Mouse (Mus musculus) midbrain, embryonic 16.5 days (tissue): ENCODE data around the gene Gng5. TPM values are rescaled to one million over a fixed set of nuclear protein-coding genes. Genes with fewer than 3 reads are reported as not detected.

Experiments used
- polyA plus RNA-seq: library from polyadenylated mRNA; unstranded; fragments of >200 nt; fragmentation: Nextera tagmentation; extraction: Ambion mirVana; gene quantifications from 2 replicates; pipeline ENCODE4 v1.2.1, GENCODE M21; 2015

The Gng5 gene
- polyA plus RNA-seq, 1 experiment from 2014 or later: 256 TPM

Other genes with a start within 250 kb of the Gng5 start
- 18.0 and 18.2 TPM in 2 replicates for gene Ssx2ip, start 95.2 kb upstream of the Gng5 start, polyA plus RNA-seq
- 4.3 and 4.4 TPM in 2 replicates for gene Ctbs, start 50.0 kb upstream of the Gng5 start, polyA plus RNA-seq
- 4.6 TPM in 2 replicates for gene Spata1, start 54 bp upstream of the Gng5 start, polyA plus RNA-seq
- gene Rpf1, start 21.6 kb downstream of the Gng5 start, polyA plus RNA-seq: 37.4 and 39.9 TPM in 2 replicates
- gene Uox, start 70.6 kb downstream of the Gng5 start, polyA plus RNA-seq: 0.09 TPM in 1 of 2 replicates, not detected in the other
- gene Dnase2b, start 115.8 kb downstream of the Gng5 start, polyA plus RNA-seq: not detected in 2 replicates
- gene 4930503B20Rik, start 151.5 kb downstream of the Gng5 start, polyA plus RNA-seq: 0.09 TPM in 1 of 2 replicates, not detected in the other
- gene Samd13, start 185.8 kb downstream of the Gng5 start, polyA plus RNA-seq: 0.41 and 0.59 TPM in 2 replicates